Mouse (Mus musculus) E14TG2a.4 (cell line): ENCODE measurements around the gene Fbxl17.

ENCODE experiments used
- CTCF ChIP-seq: conservative IDR thresholded peaks from 2 replicates; pipeline ENCODE4 v1.5.1; 2014; ENCODE audit warnings: low read length
- NANOG ChIP-seq: IDR thresholded peaks from 2 replicates; pipeline ENCODE4 v1.6.1; 2014; ENCODE audit warnings: borderline replicate concordance, low read length, mixed read lengths

DNA sequence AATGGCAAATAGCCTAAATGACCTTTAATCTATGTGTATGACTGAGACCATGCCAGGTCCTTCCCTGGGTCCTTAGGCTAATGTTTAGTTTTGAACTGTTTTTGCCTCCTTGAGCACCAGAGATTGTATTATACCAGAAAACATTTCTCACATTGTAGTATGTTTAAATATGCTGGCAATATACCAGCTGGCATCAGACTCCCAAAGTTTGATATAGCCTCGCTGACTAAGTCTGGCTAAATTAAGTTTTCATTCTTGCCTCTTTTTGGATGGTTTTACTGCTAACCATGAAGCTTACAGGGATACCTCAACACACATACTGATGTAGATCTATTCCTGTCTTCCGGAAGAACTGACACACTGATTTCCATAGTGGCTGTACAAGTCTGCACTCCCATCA lies 20.9 kb upstream of the Fbxl17 start:
- TF ChIP-seq CTCF = no peak
- no peak for TF ChIP-seq NANOG
